Mouse (Mus musculus) bone marrow, adult 2 months (tissue): ENCODE measurements at regions not wholly inside any gene's neighbourhood (a gene's known extent, or its start where the extent isn't known, plus 50 kb on each side); places are given as distances from the start of the nearest gene placed in this dataset.

ENCODE experiments used
- CTCF ChIP-seq: fragments of 200-500 bp; IDR thresholded peaks from 2 replicates; pipeline ENCODE4 v1.5.1; 2011; ENCODE audit warnings: low read length, control low read depth; ENCODE audit not compliant: control insufficient read depth, insufficient read depth
- POLR2A ChIP-seq: fragments of 200-500 bp; IDR thresholded peaks from 2 replicates; pipeline ENCODE4 v1.6.1; 2011; ENCODE audit warnings: low read depth, mild to moderate bottlenecking, control low read depth, low read length, borderline replicate concordance; ENCODE audit not compliant: control insufficient read depth

DNA sequence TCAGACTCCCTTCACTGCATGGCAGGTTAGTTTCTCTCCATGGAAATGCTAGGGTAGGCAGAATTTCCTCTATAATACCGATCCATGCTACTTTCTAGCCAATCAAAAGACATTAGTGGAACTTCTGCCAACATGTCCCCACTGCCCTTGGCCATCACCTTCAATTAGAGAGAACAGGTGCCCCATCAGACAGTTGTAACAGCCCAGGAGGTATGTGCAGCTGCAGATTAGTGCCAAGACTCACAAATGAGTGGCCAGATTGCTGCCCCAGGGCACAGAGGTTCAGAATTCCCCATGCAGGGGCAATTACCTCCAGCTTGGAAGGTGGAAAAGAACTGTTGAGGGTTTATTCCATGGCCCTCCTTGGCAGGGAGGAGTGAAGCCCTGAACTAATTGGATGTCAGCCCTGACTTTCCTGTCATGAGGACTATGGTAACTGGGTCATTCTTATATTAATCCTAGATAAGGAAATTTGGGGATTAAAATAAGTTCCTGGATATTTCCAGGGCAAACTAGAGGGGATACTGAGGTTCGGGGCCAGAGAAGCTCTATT lies 113.7 kb upstream of the Plppr1 start:
- no peak for TF ChIP-seq POLR2A
- no peak for TF ChIP-seq CTCF
